Mouse (Mus musculus): ENCODE data around the gene Ajm1.

Ajm1 gene

GRCm38 (mm10) chr2:25581294-25581864 is at the start of gene Ajm1:
Gene Ajm1 (minus strand): TSS chr2:25581757.
- peak; percentile 56 for DNase-seq (ENCODE audit: low read depth, low spot score)

- DNase-seq (ENCODE audit: low read depth, low spot score): no peak
Observed at GRCm38 (mm10) chr2:25628738-25629137, 47.2 kb upstream of the Ajm1 start.

GRCm38 (mm10) chr2:25627811-25628210 is 46.3 kb upstream of the Ajm1 start, which contains the start of gene Fcna:
Gene Fcna (minus strand): TSS chr2:25628030.
- DNase-seq (ENCODE audit: low read depth, low spot score): no peak

- DNase-seq (ENCODE audit: low read depth, low spot score): no peak
Observed at GRCm38 (mm10) chr2:25625986-25626385, 44.4 kb upstream of the Ajm1 start.

GRCm38 (mm10) chr2:25621229-25622200 is 40.0 kb upstream of the Ajm1 start, which contains the start of gene Tmem141:
Gene Tmem141 (minus strand): TSS chr2:25622005.
- DNase-seq (ENCODE audit: low read depth, low spot score): peak; percentile 77

GRCm38 (mm10) chr2:25620852-25621228 is 39.3 kb upstream of the Ajm1 start:
- no peak for DNase-seq (ENCODE audit: low read depth, low spot score)

GRCm38 (mm10) chr2:25620386-25620785 is 38.8 kb upstream of the Ajm1 start:
- DNase-seq (ENCODE audit: low read depth, low spot score): no peak

GRCm38 (mm10) chr2:25617578-25617977 is 36.0 kb upstream of the Ajm1 start, which contains the start of gene Ccdc183:
Gene Ccdc183 (minus strand): TSS chr2:25617678.
- no peak for DNase-seq (ENCODE audit: low read depth, low spot score)

GRCm38 (mm10) chr2:25616398-25616797 is 34.8 kb upstream of the Ajm1 start:
- no peak for DNase-seq (ENCODE audit: low read depth, low spot score)

GRCm38 (mm10) chr2:25608671-25609070 is 27.1 kb upstream of the Ajm1 start:
- no peak for DNase-seq (ENCODE audit: low read depth, low spot score)

GRCm38 (mm10) chr2:25607761-25608622 is 26.4 kb upstream of the Ajm1 start, which contains the start of gene Rabl6:
Gene Rabl6 (minus strand): TSS chr2:25608521.
- DNase-seq (ENCODE audit: low read depth, low spot score): peak; percentile 69

GRCm38 (mm10) chr2:25602526-25602925 is 21.0 kb upstream of the Ajm1 start:
- DNase-seq (ENCODE audit: low read depth, low spot score): no peak

GRCm38 (mm10) chr2:25600037-25600436 is 18.5 kb upstream of the Ajm1 start:
- DNase-seq (ENCODE audit: low read depth, low spot score): no peak

- no peak for DNase-seq (ENCODE audit: low read depth, low spot score)
Observed at GRCm38 (mm10) chr2:25598749-25599148, 17.2 kb upstream of the Ajm1 start.

GRCm38 (mm10) chr2:25596765-25597510 is 15.4 kb upstream of the Ajm1 start:
- DNase-seq (ENCODE audit: low read depth, low spot score): no peak

GRCm38 (mm10) chr2:25591863-25592262 is 10.3 kb upstream of the Ajm1 start:
- DNase-seq (ENCODE audit: low read depth, low spot score): no peak

GRCm38 (mm10) chr2:25588227-25588907 is 6.8 kb upstream of the Ajm1 start:
- no peak for DNase-seq (ENCODE audit: low read depth, low spot score)

- no peak for DNase-seq (ENCODE audit: low read depth, low spot score)
Observed at GRCm38 (mm10) chr2:25587290-25587689, 5.7 kb upstream of the Ajm1 start.

GRCm38 (mm10) chr2:25585601-25586000 is 4.0 kb upstream of the Ajm1 start:
- DNase-seq (ENCODE audit: low read depth, low spot score): no peak

GRCm38 (mm10) chr2:25584856-25585255 is 3.3 kb upstream of the Ajm1 start:
- DNase-seq (ENCODE audit: low read depth, low spot score): no peak

Data from telencephalon, adult 2 months (tissue).